Mouse (Mus musculus): ENCODE measurements around the gene Ccdc84.

- TF ChIP-seq CTCF (IDR thresholded peaks at IDR 0.05) (no peak), EP300 (IDR thresholded peaks at IDR 0.05) (no peak)
These were observed 19.8 kb downstream of the Ccdc84 start for GRCm38 (mm10) chr9:44398551-44398950.

All from lung, postnatal 0 days (tissue).